Mouse (Mus musculus): ENCODE data around the gene Mtf1.

The Mtf1 gene

GRCm38 (mm10) chr4:124801552-124802308 is at the start of gene Mtf1:
TSS of gene Mtf1 (plus strand) at chr4:124802104.
- DNase-seq (ENCODE audit: extremely low spot score, low spot score), result peak; percentile 88

DNA sequence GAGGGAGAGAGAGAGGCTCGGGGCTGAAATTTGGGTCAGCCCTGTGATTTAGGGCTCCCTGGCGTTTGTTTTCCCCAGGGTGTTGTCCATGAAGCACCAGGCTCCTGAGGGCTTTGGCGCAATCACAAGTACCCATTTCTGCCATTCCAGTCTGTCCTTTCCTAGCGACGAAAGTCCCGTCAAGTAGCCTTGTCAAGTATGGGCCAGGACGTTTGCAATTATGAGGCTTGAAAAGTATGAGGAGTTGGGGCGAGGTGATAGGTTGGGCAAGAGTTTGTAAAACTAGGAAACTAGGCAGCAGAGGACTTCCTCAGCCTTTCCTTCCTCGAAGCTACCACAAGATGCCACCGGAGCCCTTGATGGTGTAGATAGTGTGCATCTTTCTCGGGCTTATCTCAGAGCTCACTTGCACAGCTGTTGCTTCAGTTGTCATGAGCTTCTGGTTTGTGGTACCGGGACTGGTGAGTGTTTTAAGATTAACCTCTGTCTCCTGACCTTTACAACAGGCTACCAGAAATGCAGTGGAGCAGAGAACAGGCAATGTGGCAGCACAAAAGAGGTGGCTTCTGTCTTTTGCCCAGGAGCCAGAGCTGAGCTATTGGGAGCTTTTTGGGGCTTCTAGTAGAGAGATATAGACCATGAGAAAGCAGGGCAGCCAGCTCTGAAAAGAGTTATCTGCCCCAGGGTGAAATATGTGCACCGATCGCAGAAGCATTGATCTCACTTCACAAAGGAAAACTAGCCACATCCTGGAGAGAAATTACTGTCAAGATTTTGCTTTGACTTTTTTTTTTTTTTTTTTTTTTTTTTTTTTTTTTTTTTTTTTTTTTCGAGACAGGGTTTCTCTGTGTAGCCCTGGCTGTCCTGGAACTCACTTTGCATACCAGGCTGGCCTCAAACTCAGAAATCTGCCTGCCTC is 49.4 kb upstream of the Mtf1 start:
- DNase-seq (ENCODE audit: extremely low spot score, low spot score), result no peak

DNA sequence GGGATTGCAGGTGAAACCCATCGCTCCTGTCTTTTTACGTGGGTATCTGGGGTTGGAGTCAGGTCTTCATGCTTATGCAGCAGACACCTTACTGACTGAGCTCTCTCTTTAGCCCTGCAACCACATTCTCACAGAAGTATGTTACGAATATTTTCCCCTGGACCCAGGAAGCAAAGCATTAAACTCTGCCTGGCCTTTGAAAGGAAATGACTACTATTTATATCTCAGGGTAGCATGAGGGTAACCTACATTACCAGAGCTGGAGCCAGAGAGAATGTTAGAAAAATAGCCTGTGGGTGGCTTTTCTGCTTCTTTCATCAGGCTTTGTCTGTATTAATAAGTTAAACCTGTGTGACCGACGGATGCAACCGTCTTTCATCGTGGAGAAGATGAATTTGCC is 46.4 kb upstream of the Mtf1 start:
- no peak for DNase-seq (ENCODE audit: extremely low spot score, low spot score)

DNA sequence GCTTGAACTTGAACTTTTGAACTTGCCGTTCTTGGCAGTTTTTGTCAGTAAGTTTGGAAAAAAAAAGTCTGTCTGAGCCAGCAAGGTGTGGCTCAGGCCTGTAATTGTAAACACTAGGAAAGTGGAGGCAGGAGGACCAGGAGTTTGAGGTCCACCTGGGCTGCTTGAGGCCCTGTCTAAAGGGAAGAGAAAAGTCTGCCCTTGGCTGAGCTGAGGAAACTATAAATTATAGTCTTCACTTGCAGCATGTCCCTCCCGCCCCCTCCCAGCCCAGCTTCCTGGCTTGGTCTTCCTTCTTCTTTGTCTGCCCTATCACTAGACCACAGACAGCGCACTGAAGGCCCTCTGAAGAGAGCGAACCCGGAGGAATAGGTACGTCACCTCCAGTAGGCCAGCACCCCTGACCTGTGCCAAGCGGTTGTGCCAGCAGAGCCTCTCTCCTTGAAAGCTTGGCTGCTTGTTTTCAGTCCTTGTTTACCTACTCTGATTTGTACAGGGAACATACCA is 42.5 kb upstream of the Mtf1 start:
- DNase-seq (ENCODE audit: extremely low spot score, low spot score), result no peak

- no peak for DNase-seq (ENCODE audit: extremely low spot score, low spot score)
Observed at GRCm38 (mm10) chr4:124761201-124761600, 40.7 kb upstream of the Mtf1 start.

GRCm38 (mm10) chr4:124762858-124763452 is 38.9 kb upstream of the Mtf1 start:
- no peak for DNase-seq (ENCODE audit: extremely low spot score, low spot score)

GRCm38 (mm10) chr4:124765802-124766565 is 35.9 kb upstream of the Mtf1 start:
- DNase-seq (ENCODE audit: extremely low spot score, low spot score), result no peak

DNA sequence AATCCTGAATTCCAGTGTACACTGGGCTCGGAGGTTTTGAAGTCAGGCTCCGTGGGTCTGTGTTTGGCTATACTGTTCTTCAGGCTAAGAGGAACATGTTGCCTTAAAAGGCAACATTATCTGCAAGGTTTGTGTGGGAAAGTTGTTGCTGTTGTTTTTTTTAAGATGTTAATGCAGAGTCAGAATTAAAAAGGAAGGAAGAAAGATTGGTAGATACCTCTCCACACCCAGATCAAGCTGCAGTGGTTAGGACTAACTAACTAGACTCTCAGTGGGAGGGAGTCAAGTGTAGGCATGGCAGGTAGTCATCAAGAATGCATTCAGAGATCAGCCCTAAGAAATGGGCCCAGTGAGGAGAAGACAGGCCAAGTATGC is 35.4 kb upstream of the Mtf1 start:
- DNase-seq (ENCODE audit: extremely low spot score, low spot score), result no peak

DNA sequence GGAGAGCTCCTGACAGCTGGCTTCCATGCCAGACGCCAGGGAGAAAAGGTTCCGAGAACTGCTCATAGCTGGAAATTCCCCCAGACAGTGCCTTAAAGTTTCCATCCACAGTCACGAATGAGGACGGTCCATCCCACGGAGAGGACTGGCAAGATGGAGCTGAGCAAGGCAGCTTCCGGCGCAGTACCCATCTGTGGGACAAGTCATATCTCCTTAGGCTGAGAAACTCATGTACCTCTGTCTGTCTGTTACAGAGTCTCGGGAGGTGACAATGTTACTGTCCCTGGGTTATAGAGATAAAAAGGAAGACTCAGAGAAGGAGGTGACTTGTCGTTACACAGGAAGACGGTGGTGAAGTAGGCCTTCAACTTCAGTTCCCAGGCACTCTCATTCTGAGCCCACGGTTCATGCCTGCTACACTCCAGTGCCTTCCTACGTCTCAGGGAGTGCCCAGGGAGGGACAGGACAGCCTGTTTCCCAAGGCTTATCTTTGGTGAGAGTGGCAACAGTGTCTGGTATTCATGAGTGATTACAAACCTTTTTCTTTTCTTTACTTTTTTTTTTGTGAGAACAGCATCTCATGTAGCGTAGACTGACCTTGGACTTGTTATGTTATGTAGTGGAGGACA is 32.8 kb upstream of the Mtf1 start:
- no peak for DNase-seq (ENCODE audit: extremely low spot score, low spot score)

DNA sequence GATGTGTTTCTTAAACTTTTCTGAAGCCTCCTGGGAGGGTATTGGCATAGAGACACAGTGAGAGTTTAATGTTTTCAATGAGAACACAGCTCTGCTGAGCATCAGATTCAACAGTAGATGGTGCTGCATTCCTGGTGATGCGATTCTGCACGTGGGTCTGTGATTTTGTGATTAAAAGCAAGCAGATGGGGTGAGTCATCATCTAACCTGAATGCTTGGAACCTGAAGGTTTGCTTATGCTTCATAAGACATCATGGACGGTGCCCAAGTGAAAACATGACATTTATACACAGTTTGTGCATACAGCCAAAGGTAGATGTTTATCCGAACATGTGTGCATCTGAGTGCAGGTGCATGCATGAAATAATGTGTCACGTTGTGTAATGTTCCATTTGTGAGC is 31.3 kb upstream of the Mtf1 start:
- no peak for DNase-seq (ENCODE audit: extremely low spot score, low spot score)

DNA sequence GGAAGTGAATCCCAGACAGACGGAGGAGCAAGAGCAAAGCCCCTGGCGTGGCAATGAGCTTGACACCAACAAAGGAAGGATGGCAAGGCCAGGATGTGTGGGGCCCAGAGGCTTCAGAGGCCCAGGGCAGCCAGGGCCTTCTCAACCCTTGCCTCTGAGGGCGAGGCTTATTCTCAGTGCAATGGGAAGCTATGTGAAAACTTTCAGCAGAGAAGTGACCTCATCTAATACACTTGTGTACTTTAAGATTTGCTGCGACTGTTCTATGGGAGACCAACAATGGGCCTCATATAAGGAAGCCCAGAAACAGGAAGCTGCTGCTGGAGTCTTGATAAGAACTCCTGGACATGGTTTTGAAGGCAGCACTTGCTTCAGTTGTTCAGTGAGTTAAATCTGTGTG is 29.8 kb upstream of the Mtf1 start:
- no peak for DNase-seq (ENCODE audit: extremely low spot score, low spot score)

GRCm38 (mm10) chr4:124773449-124773848 is 28.5 kb upstream of the Mtf1 start:
- DNase-seq (ENCODE audit: extremely low spot score, low spot score), result no peak

DNA sequence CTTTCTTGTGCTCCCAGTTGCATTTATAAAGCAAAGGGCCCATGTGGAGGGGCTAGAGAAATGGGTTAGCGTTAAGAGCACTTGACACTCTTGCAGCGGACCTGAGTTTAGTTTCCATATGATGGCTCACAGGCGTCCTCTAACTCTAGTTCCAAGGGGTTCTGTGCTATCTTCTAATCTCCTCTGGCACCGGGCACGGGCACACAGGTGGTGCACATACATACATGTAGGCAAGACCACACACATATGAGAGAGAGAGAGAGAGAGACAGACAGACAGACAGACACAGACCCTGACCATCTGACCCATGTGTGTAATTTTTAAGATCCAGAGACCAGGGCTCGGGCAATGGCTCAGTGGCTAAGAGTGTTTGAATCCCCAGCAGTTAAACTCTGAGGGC is 27.9 kb upstream of the Mtf1 start:
- DNase-seq (ENCODE audit: extremely low spot score, low spot score), result no peak

DNA sequence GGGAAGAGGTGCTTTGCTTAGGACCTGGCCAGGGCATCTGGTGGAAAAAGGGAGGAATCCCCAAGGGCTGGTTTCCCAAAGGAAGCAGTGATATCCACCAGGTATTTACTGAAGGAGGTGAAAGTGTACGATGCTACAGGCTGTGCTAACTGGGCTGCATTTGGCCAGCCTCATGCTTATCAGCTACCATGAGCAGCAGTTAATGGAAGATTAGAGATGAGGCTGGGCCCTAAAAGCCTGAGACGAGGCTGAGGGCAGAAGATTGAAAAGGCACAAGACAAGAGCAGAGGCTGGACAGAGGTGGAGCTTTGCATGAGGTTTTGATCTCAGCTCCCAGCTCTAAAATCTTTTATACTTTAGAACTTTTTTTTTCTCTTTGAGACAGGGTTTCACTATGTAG is 27.5 kb upstream of the Mtf1 start:
- DNase-seq (ENCODE audit: extremely low spot score, low spot score), result no peak

DNA sequence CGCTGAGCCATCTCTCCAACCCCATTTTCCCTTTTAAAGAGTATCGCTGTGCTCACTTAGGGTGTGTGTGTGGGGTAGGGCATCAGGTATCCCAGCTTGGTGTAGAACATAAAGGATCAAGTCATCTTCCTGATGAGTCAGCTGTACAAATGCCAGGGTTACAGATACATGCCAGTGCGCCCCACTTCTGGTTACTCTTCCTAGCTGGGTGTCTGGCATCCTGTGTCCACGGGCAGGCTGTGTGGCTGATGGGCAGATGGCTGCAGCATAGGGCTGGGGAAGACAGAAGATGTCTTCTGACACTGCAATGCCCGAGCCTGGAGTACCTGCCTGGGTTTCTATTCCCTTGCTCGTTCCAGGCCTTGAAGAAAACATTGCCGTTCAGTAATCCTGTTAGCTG is 20.5 kb upstream of the Mtf1 start:
- DNase-seq (ENCODE audit: extremely low spot score, low spot score), result no peak

DNA sequence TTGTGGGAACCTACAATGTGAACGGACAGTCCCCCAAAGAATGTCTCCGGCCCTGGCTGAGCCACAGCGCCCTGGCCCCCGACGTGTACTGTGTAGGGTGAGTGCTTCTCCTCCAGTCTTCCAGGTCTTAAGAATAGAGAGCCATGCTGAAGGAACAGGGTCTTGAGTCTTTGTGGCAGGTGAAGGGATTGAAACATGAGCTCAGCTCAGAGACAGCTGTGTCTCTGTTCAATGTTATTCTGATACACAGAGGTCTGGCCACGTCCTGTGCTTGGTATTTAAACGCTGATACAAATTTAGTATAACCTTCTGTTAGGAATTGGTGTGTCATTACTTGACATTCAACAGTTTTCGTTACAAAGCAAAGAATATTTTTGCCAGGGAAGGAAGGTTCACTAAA is 19.5 kb upstream of the Mtf1 start:
- DNase-seq (ENCODE audit: extremely low spot score, low spot score), result no peak

- no peak for DNase-seq (ENCODE audit: extremely low spot score, low spot score)
Observed at GRCm38 (mm10) chr4:124783937-124784336, 18.0 kb upstream of the Mtf1 start.

- DNase-seq (ENCODE audit: extremely low spot score, low spot score), result no peak
Observed at GRCm38 (mm10) chr4:124790013-124790412, 11.9 kb upstream of the Mtf1 start.

DNA sequence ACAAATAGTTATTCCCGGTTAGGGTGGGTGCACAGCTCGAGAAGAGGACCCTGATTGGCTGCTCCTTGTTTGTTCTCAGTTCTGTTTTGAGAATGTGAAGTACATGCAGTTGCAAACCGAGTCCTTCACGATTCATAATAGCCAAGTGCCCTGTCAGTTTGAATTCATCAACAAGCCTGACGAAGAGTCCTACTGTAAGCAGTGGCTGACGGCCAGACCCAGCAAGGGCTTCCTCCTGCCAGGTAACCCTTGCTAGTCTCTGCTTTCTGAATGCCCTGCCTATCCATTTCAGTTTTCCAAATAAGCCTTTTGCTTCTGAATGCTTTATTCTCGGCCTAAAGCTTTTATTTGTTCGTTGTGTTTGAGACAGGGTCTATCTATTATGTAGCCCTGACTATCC is 9.8 kb upstream of the Mtf1 start:
- no peak for DNase-seq (ENCODE audit: extremely low spot score, low spot score)

- DNase-seq (ENCODE audit: extremely low spot score, low spot score), result no peak
Observed at GRCm38 (mm10) chr4:124796141-124796540, 5.8 kb upstream of the Mtf1 start.

- DNase-seq (ENCODE audit: extremely low spot score, low spot score), result no peak
Observed at GRCm38 (mm10) chr4:124796913-124797312, 5.0 kb upstream of the Mtf1 start.

All from neural tube, embryonic 10.5 days (tissue).